Mouse (Mus musculus) bone marrow macrophage, adult 2 months (primary cell): Measurements from ENCODE around the gene Gls2.

Experiments used
- CTCF ChIP-seq: IDR thresholded peaks from 2 replicates; pipeline ENCODE4 v1.5.1; 2012; ENCODE audit warnings: low read depth, mild to moderate bottlenecking, low read length, moderate library complexity
- POLR2A ChIP-seq: IDR thresholded peaks from 2 replicates; pipeline ENCODE4 v1.6.1; 2012; ENCODE audit warnings: mild to moderate bottlenecking, low read depth, low read length, borderline replicate concordance

DNA sequence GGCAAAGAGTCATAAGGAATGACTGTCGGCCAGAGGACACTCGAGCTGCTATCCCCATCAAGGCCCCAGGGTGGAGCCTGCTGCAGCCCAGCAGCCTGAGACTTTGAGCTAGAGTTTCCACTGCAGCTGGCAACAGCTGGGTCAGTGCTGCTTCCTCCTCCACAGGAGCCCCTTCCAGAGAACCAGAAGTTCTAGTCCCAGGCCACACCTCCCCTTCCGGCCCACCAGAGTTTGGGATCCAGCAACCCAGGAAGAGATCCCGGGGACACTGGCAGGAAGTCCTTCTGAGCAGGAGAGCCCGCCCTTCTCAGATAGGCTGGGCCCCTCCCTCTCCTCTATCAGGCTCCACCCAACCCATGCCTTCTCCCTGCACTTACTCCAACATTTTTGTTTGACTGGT lies 44.7 kb upstream of the Gls2 start:
- TF ChIP-seq CTCF (no peak), POLR2A (no peak)
